Mouse (Mus musculus) heart, adult 2 months (tissue): ENCODE results near the gene Plch2.

Source experiments
- CTCF ChIP-seq: fragments of 200-600 bp; IDR thresholded peaks from 2 replicates; pipeline ENCODE4 v1.8.1; 2022; ENCODE audit warnings: antibody characterized with exemption, mild to moderate bottlenecking, moderate library complexity
- EP300 ChIP-seq: fragments of 200-500 bp; IDR thresholded peaks from 2 replicates; pipeline ENCODE4 v1.6.1; 2011; ENCODE audit warnings: low read depth, low read length, control low read depth; ENCODE audit not compliant: insufficient read depth
- POLR2A ChIP-seq: fragments of 200-500 bp; IDR thresholded peaks from 2 replicates; pipeline ENCODE4 v1.6.1; 2011; ENCODE audit warnings: mild to moderate bottlenecking, low read depth, low read length, control low read depth; ENCODE audit not compliant: insufficient read depth

- TF ChIP-seq CTCF (no peak), EP300 (no peak), POLR2A (no peak)
Observed at GRCm38 (mm10) chr4:154982247-154983120, 74.1 kb downstream of the Plch2 start.
